Comparison of ENCODE assay signal across 27 mouse cellular contexts in genomic region chr17:87197434-87197833, GRCm38 (mm10).
"Had no signal": no experiment of that assay in that cellular context is flagged by ENCODE, and none has a peak within 500 bp of the region (broad histone marks: within the 10 kb centered on the region; RNA-seq: fewer than 3 reads in every experiment).

No protein-coding gene starts in this region.

- H3K9ac ChIP-seq: embryonic facial prominence, embryonic 12.5 days; embryonic facial prominence, embryonic 13.5 days; embryonic facial prominence, embryonic 15.5 days; forebrain, embryonic 12.5 days; forebrain, embryonic 13.5 days; forebrain, embryonic 15.5 days; forebrain, postnatal 0 days had no signal

- H3K36me3 ChIP-seq: embryonic facial prominence, embryonic 10.5 days; embryonic facial prominence, embryonic 12.5 days; embryonic facial prominence, embryonic 13.5 days; embryonic facial prominence, embryonic 15.5 days; forebrain, embryonic 10.5 days; forebrain, embryonic 12.5 days; forebrain, embryonic 15.5 days had no signal

- H3K9me3 ChIP-seq: embryonic facial prominence, embryonic 12.5 days; forebrain, embryonic 12.5 days; forebrain, embryonic 13.5 days; forebrain, embryonic 15.5 days had no signal

- H3K4me2 ChIP-seq: embryonic facial prominence, embryonic 12.5 days; embryonic facial prominence, embryonic 13.5 days; embryonic facial prominence, embryonic 15.5 days; forebrain, embryonic 12.5 days; forebrain, embryonic 13.5 days; forebrain, embryonic 15.5 days had no signal

- H3K27ac ChIP-seq: embryonic facial prominence, embryonic 10.5 days; embryonic facial prominence, embryonic 12.5 days; embryonic facial prominence, embryonic 13.5 days; embryonic facial prominence, embryonic 15.5 days; forebrain, embryonic 10.5 days; forebrain, embryonic 12.5 days; forebrain, embryonic 13.5 days; forebrain, embryonic 15.5 days; gastrocnemius, adult 2 months; heart, adult 2 months had no signal

- ATAC-seq: forebrain, embryonic 13.5 days; forebrain, embryonic 14.5 days; forebrain, embryonic 15.5 days; forebrain, embryonic 16.5 days; forebrain, postnatal 0 days had no signal

- H3K4me3 ChIP-seq: embryonic facial prominence, embryonic 10.5 days; embryonic facial prominence, embryonic 12.5 days; embryonic facial prominence, embryonic 13.5 days; embryonic facial prominence, embryonic 15.5 days; erythroblast, embryonic 14.5 days; forebrain, embryonic 10.5 days; forebrain, embryonic 12.5 days; forebrain, embryonic 13.5 days; forebrain, embryonic 15.5 days; gastrocnemius, adult 2 months; heart, adult 2 months had no signal

- DNase-seq: cerebellum, adult 8-10 months; cerebellum, adult 9-10 months; cerebellum, adult 9-11 months; cerebellum, postnatal 10 days; cerebellum, postnatal 14 days; cerebellum, postnatal 25 days; cerebellum, postnatal 36 days; embryo, embryonic 11 days; forebrain, postnatal 0 days; gastrocnemius, adult 2 months; gastrocnemius, postnatal 10 days; gastrocnemius, postnatal 14 days; gastrocnemius, postnatal 25 days; gastrocnemius, postnatal 36 days; heart, adult 18-20 months; heart, adult 2 months had no signal

- H3K27me3 ChIP-seq: embryonic facial prominence, embryonic 12.5 days; embryonic facial prominence, embryonic 13.5 days; embryonic facial prominence, embryonic 15.5 days; forebrain, embryonic 12.5 days; forebrain, embryonic 13.5 days; forebrain, embryonic 15.5 days had no signal
